Mouse (Mus musculus): Measurements from ENCODE around the gene Krt8. TPM values are rescaled to one million over a fixed set of nuclear protein-coding genes. Genes with fewer than 3 reads are reported as not detected.

The Krt8 gene
- polyA plus RNA-seq, 1 experiment: 270 TPM

DNA sequence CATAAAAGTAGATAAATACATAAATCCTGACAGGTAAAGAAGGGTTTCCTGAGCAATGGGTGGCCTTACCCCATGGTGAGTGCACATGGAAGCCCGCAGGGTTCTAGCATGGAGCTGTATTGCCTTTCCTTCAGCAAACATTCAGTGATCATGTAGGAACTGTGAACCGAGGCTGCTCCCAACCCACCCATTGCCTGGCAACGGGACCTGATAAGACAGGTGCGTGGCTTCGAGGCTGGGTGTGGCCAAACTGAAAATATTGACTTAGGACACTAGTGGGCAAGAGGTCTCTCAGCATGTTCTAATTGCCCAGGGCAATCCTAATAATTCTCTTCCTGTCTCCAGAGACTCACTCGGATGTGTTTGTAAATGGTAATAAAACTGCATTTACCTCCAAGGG, 9.9 kb downstream of the Krt8 start:
- no peaks in the 10 kb centered on the region for H3K36me3 ChIP-seq (ENCODE audit: control insufficient read depth, insufficient read depth, low read length)
- no peak for DNase-seq
- no peak overlapping the region for H3K27ac ChIP-seq (ENCODE audit: control insufficient read depth, insufficient read depth, low read length)
- no peak overlapping the region for H3K4me3 ChIP-seq (ENCODE audit: control insufficient read depth, insufficient read depth, low read length)
- 87% methylated on average over 6 of the region's 6 CpGs for WGBS
- no peak for TF ChIP-seq CTCF (IDR thresholded peaks at IDR 0.05; ENCODE audit: borderline replicate concordance, control insufficient read depth, extremely low read depth, insufficient read depth, low read length, poor library complexity)
- TF ChIP-seq POLR2A (IDR thresholded peaks at IDR 0.05; ENCODE audit: control insufficient read depth, extremely low read depth, insufficient read depth, low read length, poor library complexity): no peak
- no peaks in the 10 kb centered on the region for H3K27me3 ChIP-seq (ENCODE audit: control insufficient read depth, insufficient read depth, low read length)
- no peaks in the 10 kb centered on the region for H3K4me1 ChIP-seq (replicated peaks; ENCODE audit: control insufficient read depth, insufficient read depth, low read length)

DNA sequence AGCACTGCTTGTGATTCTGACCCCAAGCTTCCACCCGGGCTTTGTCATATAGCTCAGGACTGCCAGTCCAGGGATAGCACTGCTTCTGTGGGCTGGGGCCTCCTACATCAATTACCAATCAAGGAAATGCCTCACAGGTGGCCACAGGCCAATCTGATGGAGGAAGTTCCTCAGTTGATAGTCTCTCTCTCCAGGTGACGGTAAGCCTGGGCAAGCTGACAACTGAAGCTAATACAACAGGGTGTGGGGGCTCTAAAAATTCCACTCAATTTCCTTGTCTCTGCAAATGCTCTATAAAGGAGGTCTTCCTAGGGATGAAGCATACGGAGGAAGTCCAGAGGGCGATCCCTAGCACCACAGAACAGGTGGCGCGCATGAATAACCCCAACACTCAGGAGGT, 13.3 kb downstream of the Krt8 start:
- 75% methylated on average over 6 of the region's 6 CpGs for WGBS
- no peak overlapping the region for H3K27ac ChIP-seq (ENCODE audit: control insufficient read depth, insufficient read depth, low read length)
- no peaks in the 10 kb centered on the region for H3K36me3 ChIP-seq (ENCODE audit: control insufficient read depth, insufficient read depth, low read length)
- H3K27me3 ChIP-seq (ENCODE audit: control insufficient read depth, insufficient read depth, low read length): no peaks in the 10 kb centered on the region
- no peak overlapping the region for H3K4me3 ChIP-seq (ENCODE audit: control insufficient read depth, insufficient read depth, low read length)
- no peak for DNase-seq
- H3K4me1 ChIP-seq (replicated peaks; ENCODE audit: control insufficient read depth, insufficient read depth, low read length): no peaks in the 10 kb centered on the region
- no peak for TF ChIP-seq CTCF (IDR thresholded peaks at IDR 0.05; ENCODE audit: borderline replicate concordance, control insufficient read depth, extremely low read depth, insufficient read depth, low read length, poor library complexity)
- TF ChIP-seq POLR2A (IDR thresholded peaks at IDR 0.05; ENCODE audit: control insufficient read depth, extremely low read depth, insufficient read depth, low read length, poor library complexity): no peak

DNA sequence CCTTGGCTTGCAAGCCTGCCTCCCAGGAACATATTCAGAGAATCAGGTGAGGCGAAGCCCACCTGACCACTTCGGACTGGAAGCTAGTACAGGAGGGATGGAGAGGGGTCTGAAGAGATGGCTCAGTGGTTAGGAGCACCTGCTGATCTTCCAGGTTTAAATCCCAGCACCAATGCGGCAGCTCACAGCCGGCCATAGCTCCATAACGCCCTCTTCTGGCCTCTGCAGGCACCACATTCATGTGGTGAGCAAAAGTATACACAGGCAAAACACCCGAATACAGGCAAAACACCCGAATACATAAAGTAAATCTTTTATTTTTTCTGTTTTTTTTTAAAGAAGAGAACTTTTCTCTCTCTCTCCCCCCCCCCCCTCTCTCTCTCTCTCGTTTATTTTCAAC, 15.6 kb downstream of the Krt8 start:
- Histone ChIP-seq H3K27me3 (ENCODE audit: control insufficient read depth, insufficient read depth, low read length) (no peaks in the 10 kb centered on the region), H3K36me3 (ENCODE audit: control insufficient read depth, insufficient read depth, low read length) (no peaks in the 10 kb centered on the region), H3K4me3 (ENCODE audit: control insufficient read depth, insufficient read depth, low read length) (no peak overlapping the region), H3K4me1 (replicated peaks; ENCODE audit: control insufficient read depth, insufficient read depth, low read length) (peaks cover 3% of the 10 kb centered on the region), H3K27ac (ENCODE audit: control insufficient read depth, insufficient read depth, low read length) (no peak overlapping the region)
- TF ChIP-seq CTCF (IDR thresholded peaks at IDR 0.05; ENCODE audit: borderline replicate concordance, control insufficient read depth, extremely low read depth, insufficient read depth, low read length, poor library complexity) (no peak), POLR2A (IDR thresholded peaks at IDR 0.05; ENCODE audit: control insufficient read depth, extremely low read depth, insufficient read depth, low read length, poor library complexity) (no peak)
- DNase-seq: no peak
- 70% methylated on average over 8 of the region's 8 CpGs for WGBS

DNA sequence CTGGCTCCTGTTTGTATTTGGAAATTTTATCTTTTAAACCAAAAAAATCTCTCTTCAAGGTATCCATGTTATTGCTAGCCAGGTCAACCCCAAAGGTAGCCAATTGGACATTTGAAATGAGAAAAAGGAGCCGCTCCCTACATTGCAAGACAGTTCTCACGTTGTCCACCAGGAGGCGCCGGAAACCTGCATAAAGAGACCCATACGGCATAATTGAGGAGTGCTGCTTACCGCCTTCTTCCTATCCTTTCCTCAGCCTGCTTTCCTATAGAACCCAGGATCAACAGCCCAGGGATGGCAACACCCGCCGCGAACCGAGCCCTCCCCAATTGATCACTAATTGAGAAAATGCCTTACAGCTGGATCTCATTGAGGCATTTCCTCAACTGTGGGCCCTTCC, 16.2 kb downstream of the Krt8 start:
- H3K4me1 ChIP-seq (replicated peaks; ENCODE audit: control insufficient read depth, insufficient read depth, low read length): peaks cover 3% of the 10 kb centered on the region
- WGBS: 1% methylated on average over 10 of the region's 10 CpGs
- no peaks in the 10 kb centered on the region for H3K27me3 ChIP-seq (ENCODE audit: control insufficient read depth, insufficient read depth, low read length)
- H3K36me3 ChIP-seq (ENCODE audit: control insufficient read depth, insufficient read depth, low read length): no peaks in the 10 kb centered on the region
- H3K27ac ChIP-seq (ENCODE audit: control insufficient read depth, insufficient read depth, low read length): no peak overlapping the region
- H3K4me3 ChIP-seq (ENCODE audit: control insufficient read depth, insufficient read depth, low read length): no peak overlapping the region
- TF ChIP-seq CTCF (IDR thresholded peaks at IDR 0.05; ENCODE audit: borderline replicate concordance, control insufficient read depth, extremely low read depth, insufficient read depth, low read length, poor library complexity) (no peak), POLR2A (IDR thresholded peaks at IDR 0.05; ENCODE audit: control insufficient read depth, extremely low read depth, insufficient read depth, low read length, poor library complexity) (no peak)
- DNase-seq: peak; percentile 77

DNA sequence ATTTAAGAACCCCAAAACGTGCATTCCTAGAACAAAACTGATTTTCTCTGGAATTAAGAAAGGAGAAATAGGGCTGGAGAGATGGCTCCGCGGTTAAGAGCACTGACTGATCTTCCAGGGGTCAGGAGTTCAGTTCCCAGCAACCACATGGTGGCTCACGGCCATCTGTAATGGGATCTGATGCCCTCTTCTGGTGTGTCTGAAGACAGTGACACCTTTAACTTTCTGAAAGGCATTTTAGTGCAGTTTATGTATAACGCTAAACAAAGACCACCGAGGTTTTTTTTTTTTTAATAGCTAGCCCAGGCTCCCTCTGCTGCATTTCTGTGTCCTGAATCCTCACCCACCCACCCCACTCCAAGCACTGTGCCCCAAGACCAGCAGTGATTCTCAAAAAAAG, 19.5 kb downstream of the Krt8 start:
- TF ChIP-seq CTCF (IDR thresholded peaks at IDR 0.05; ENCODE audit: borderline replicate concordance, control insufficient read depth, extremely low read depth, insufficient read depth, low read length, poor library complexity): no peak
- TF ChIP-seq POLR2A (IDR thresholded peaks at IDR 0.05; ENCODE audit: control insufficient read depth, extremely low read depth, insufficient read depth, low read length, poor library complexity): no peak
- Histone ChIP-seq H3K27ac (ENCODE audit: control insufficient read depth, insufficient read depth, low read length) (no peak overlapping the region), H3K4me3 (ENCODE audit: control insufficient read depth, insufficient read depth, low read length) (no peak overlapping the region), H3K27me3 (ENCODE audit: control insufficient read depth, insufficient read depth, low read length) (no peaks in the 10 kb centered on the region), H3K4me1 (replicated peaks; ENCODE audit: control insufficient read depth, insufficient read depth, low read length) (peaks cover 3% of the 10 kb centered on the region), H3K36me3 (ENCODE audit: control insufficient read depth, insufficient read depth, low read length) (no peaks in the 10 kb centered on the region)
- DNase-seq: no peak
- 7% methylated on average over 6 of the region's 6 CpGs for WGBS

DNA sequence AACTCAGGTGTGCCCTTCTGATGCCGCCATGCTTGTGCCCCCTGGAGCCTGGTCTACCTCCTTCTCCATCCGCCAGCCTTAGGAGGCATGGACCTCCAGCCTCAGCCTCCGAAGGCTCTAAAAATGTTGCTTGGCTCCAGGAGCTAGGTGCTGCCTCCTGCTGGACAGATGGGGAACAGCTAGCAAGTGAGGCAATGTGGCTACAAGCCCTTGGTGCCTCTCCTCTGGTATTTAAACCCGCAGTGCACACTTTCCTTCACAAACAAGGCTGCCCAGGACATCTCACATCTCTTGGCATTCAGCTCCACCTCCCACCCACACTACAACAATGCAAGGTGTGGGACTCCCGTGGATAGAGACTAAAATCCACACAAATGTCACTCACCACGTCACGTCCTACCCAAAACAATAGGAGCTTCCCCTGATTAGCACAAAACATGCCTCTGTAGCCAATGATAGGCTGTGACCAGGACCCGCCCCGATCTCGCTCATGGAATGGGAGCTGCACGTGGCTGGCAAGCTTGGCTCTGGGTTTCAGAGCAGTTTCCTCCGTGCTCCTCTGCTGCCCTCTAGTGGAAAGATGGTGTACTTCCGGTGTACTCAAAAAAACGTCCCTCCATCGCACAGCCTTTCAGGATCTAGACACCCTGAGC, 20.2 kb downstream of the Krt8 start:
- Histone ChIP-seq H3K27ac (ENCODE audit: control insufficient read depth, insufficient read depth, low read length) (no peak overlapping the region), H3K36me3 (ENCODE audit: control insufficient read depth, insufficient read depth, low read length) (no peaks in the 10 kb centered on the region), H3K27me3 (ENCODE audit: control insufficient read depth, insufficient read depth, low read length) (no peaks in the 10 kb centered on the region), H3K4me1 (replicated peaks; ENCODE audit: control insufficient read depth, insufficient read depth, low read length) (peaks cover 3% of the 10 kb centered on the region), H3K4me3 (ENCODE audit: control insufficient read depth, insufficient read depth, low read length) (no peak overlapping the region)
- peak; percentile 79 for DNase-seq
- no peak for TF ChIP-seq POLR2A (IDR thresholded peaks at IDR 0.05; ENCODE audit: control insufficient read depth, extremely low read depth, insufficient read depth, low read length, poor library complexity)
- peak; percentile 78; the same call in 1 of the 2 replicates for TF ChIP-seq CTCF (IDR thresholded peaks at IDR 0.05; ENCODE audit: borderline replicate concordance, control insufficient read depth, extremely low read depth, insufficient read depth, low read length, poor library complexity)
- 5% methylated on average over 15 of the region's 15 CpGs for WGBS
